Mouse (Mus musculus) limb, embryonic 14.5 days (tissue): ENCODE data around the gene Pld6. TPM values are rescaled to one million over a fixed set of nuclear protein-coding genes. Genes with fewer than 3 reads are reported as not detected.

Source experiments
- ATAC-seq: fragments of 200-750 bp; cut with Nextera tagmentation; 2 replicates; pipeline ENCODE4 v1.8.0; 2017; ENCODE audit warnings: low read depth, moderate number of reproducible peaks, moderate TSS enrichment; ENCODE audit not compliant: low FRiP score
- DNase-seq: peaks from one replicate; pipeline ENCODE4 v3.0.0-alpha.2; 2015; ENCODE audit warnings: low spot score
- H3K27ac ChIP-seq: fragments of 300-500 bp; sonication (generic); replicated peaks from 2 replicates; pipeline ENCODE4 v1.5.1; 2014; ENCODE audit warnings: low read depth, mild to moderate bottlenecking, low read length, moderate library complexity, mixed read lengths
- H3K27me3 ChIP-seq: fragments of 300-500 bp; sonication (generic); 2 replicates; pipeline ENCODE4 v1.6.1; 2014; ENCODE audit warnings: low read length, mixed read lengths; ENCODE audit not compliant: control insufficient read depth, insufficient read depth
- H3K36me3 ChIP-seq: fragments of 300-500 bp; sonication (generic); 2 replicates; pipeline ENCODE4 v1.6.1; 2014; ENCODE audit warnings: mild to moderate bottlenecking, low read length, moderate library complexity, mixed read lengths; ENCODE audit not compliant: control insufficient read depth, insufficient read depth
- H3K4me1 ChIP-seq: fragments of 300-500 bp; sonication (generic); 2 replicates; pipeline ENCODE4 v1.6.1; 2014; ENCODE audit warnings: antibody characterized with exemption, low read length, mixed read lengths; ENCODE audit not compliant: control insufficient read depth, insufficient read depth
- H3K4me2 ChIP-seq: fragments of 300-500 bp; sonication (generic); replicated peaks from 2 replicates; pipeline ENCODE4 v1.6.1; 2014; ENCODE audit warnings: low read depth, mild to moderate bottlenecking, low read length, moderate library complexity; ENCODE audit not compliant: severe bottlenecking
- H3K4me3 ChIP-seq: fragments of 300-500 bp; sonication (generic); replicated peaks from 2 replicates; pipeline ENCODE4 v1.5.1; 2014; ENCODE audit warnings: low read length
- H3K9ac ChIP-seq: fragments of 300-500 bp; sonication (generic); 2 replicates; pipeline ENCODE4 v1.6.1; 2014; ENCODE audit warnings: mild to moderate bottlenecking, low read depth, low read length, moderate library complexity; ENCODE audit not compliant: severe bottlenecking
- H3K9me3 ChIP-seq: fragments of 300-500 bp; sonication (generic); 2 replicates; pipeline ENCODE4 v1.6.1; 2016; ENCODE audit warnings: low read length; ENCODE audit not compliant: control insufficient read depth
- POLR2A ChIP-seq: fragments of 200-500 bp; IDR thresholded peaks from 2 replicates; pipeline ENCODE4 v1.8.0; 2012; ENCODE audit warnings: inconsistent platforms, mild to moderate bottlenecking, moderate library complexity, borderline replicate concordance; ENCODE audit not compliant: insufficient read depth, insufficient read length; ENCODE audit errors: extremely low read depth
- WGBS: fragments of 180-500 bp; shearing (Covaris S2); extraction: QIAGEN DNeasy Blood & Tissue Kit; methylation state at CpG from one replicate; pipeline ENCODE4 v1.1.7; 2014; 5-methylcytosine and 5-hydroxymethylcytosine counted together
- polyA plus RNA-seq, 2 experiments: library from polyadenylated mRNA; depleted of rRNA in 1 of 2; stranded (reverse) in 1 of 2; unstranded in 1 of 2; fragments of >200 nt; fragmentation: Nextera tagmentation in 1 of 2; extraction: Ambion mirVana in 1 of 2; gene quantifications; 2 replicates each; pipeline versions ENCODE4 v1.2.1 to v1.2.3; 2012 to 2014

Pld6 gene
- polyA plus RNA-seq, 2 experiments, result 0.58 to 5.1 TPM

GRCm38 (mm10) chr11:59803516-59803915, 16.1 kb upstream of the Pld6 start:
- DNase-seq (no peak), ATAC-seq (0 out of 2 replicates have a peak, but pooled peaks have one; percentile 18)
- Histone ChIP-seq H3K9me3 (no peaks in the 10 kb centered on the region), H3K27ac (no peak overlapping the region), H3K27me3 (no peaks in the 10 kb centered on the region), H3K4me1 (peaks cover 2% of the 10 kb centered on the region; the same call in 1 of the 2 replicates), H3K4me2 (no peak overlapping the region), H3K9ac (no peak overlapping the region), H3K36me3 (peaks cover 94% of the 10 kb centered on the region), H3K4me3 (no peak overlapping the region)
- 65% methylated on average over 14 of the region's 14 CpGs for WGBS
- TF ChIP-seq POLR2A, result no peak

GRCm38 (mm10) chr11:59801881-59802280, 14.4 kb upstream of the Pld6 start:
- Histone ChIP-seq H3K27me3 (no peaks in the 10 kb centered on the region), H3K27ac (no peak overlapping the region), H3K36me3 (peaks cover 99% of the 10 kb centered on the region), H3K4me2 (no peak overlapping the region), H3K4me3 (no peak overlapping the region), H3K9me3 (no peaks in the 10 kb centered on the region), H3K4me1 (no peaks in the 10 kb centered on the region), H3K9ac (no peak overlapping the region)
- 92% methylated on average over 8 of the region's 8 CpGs for WGBS
- no peak for ATAC-seq
- no peak for DNase-seq
- TF ChIP-seq POLR2A, result no peak

- no peaks in the 10 kb centered on the region for H3K27me3 ChIP-seq
- WGBS, result 95% methylated on average over 10 of the region's 10 CpGs
- peaks cover 97% of the 10 kb centered on the region for H3K36me3 ChIP-seq
- no peak overlapping the region for H3K27ac ChIP-seq
- no peak overlapping the region for H3K4me3 ChIP-seq
- no peaks in the 10 kb centered on the region for H3K9me3 ChIP-seq
- no peak for ATAC-seq
- no peak overlapping the region for H3K4me2 ChIP-seq
- DNase-seq, result no peak
- no peak for TF ChIP-seq POLR2A
- H3K4me1 ChIP-seq, result no peaks in the 10 kb centered on the region
- no peak overlapping the region for H3K9ac ChIP-seq
Observed at GRCm38 (mm10) chr11:59800412-59800811, 13.0 kb upstream of the Pld6 start.

DNA sequence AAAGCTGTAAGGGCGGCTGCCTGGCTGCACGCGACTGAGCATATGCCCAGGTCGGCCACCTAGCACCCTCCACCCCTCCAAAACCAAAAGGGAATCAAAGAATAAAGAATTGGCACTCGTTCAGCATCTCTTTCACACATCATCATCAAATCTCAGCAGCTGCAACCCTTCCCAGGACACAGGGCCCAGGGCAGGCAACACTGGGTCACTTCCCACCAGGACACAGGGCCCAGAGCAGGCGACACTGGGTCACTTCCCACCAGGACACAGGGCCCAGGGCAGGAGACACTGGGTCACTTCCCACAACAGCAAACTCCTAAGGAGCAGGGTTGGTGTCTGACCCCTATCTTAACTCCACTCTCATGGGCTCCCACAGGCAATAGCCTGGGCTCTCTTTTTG, 5.9 kb upstream of the Pld6 start:
- Histone ChIP-seq H3K4me2 (no peak overlapping the region), H3K4me1 (no peaks in the 10 kb centered on the region), H3K9ac (no peak overlapping the region), H3K4me3 (no peak overlapping the region), H3K27me3 (no peaks in the 10 kb centered on the region), H3K27ac (no peak overlapping the region), H3K9me3 (no peaks in the 10 kb centered on the region), H3K36me3 (peaks cover 74% of the 10 kb centered on the region)
- no peak for TF ChIP-seq POLR2A
- DNase-seq (no peak), ATAC-seq (no peak)
- WGBS, result 90% methylated on average over 6 of the region's 6 CpGs

- Histone ChIP-seq H3K27me3 (no peaks in the 10 kb centered on the region), H3K4me1 (peaks cover 3% of the 10 kb centered on the region; the same call in 1 of the 2 replicates), H3K9ac (no peak overlapping the region), H3K4me2 (no peak overlapping the region), H3K4me3 (no peak overlapping the region), H3K9me3 (no peaks in the 10 kb centered on the region), H3K36me3 (peaks cover 35% of the 10 kb centered on the region), H3K27ac (no peak overlapping the region)
- DNase-seq (no peak), ATAC-seq (no peak)
- TF ChIP-seq POLR2A, result no peak
- WGBS, result 95% methylated on average over 1 of the region's 1 CpGs
Observed at GRCm38 (mm10) chr11:59789311-59789710, 1.9 kb upstream of the Pld6 start.
